Mouse (Mus musculus) embryonic fibroblast, embryonic 13.5 days (primary cell): ENCODE data around the gene Gm29609. TPM values are rescaled to one million over a fixed set of nuclear protein-coding genes. Genes with fewer than 3 reads are reported as not detected.

ENCODE experiments used
- H3K27ac ChIP-seq: 2 replicates; pipeline ENCODE4 v1.5.1; 2012; ENCODE audit warnings: low read length, control low read depth, inconsistent platforms; ENCODE audit not compliant: insufficient read depth
- H3K4me1 ChIP-seq: 2 replicates; pipeline ENCODE4 v1.6.1; 2011; ENCODE audit warnings: low read length; ENCODE audit not compliant: control insufficient read depth, insufficient read depth
- H3K4me3 ChIP-seq: 2 replicates; pipeline ENCODE4 v1.5.1; 2011; ENCODE audit warnings: mild to moderate bottlenecking, control low read depth, low read length; ENCODE audit not compliant: insufficient read depth
- CTCF ChIP-seq: IDR thresholded peaks from 2 replicates; pipeline ENCODE4 v1.5.1; 2011; ENCODE audit warnings: mild to moderate bottlenecking, control low read depth, low read length, moderate library complexity, borderline replicate concordance; ENCODE audit not compliant: insufficient read depth
- POLR2A ChIP-seq: IDR thresholded peaks from 2 replicates; pipeline ENCODE4 v1.6.1; 2011; ENCODE audit warnings: low read depth, mild to moderate bottlenecking, control low read depth, low read length, moderate library complexity
- polyA plus RNA-seq: library from polyadenylated mRNA; stranded (reverse); fragments of >200 nt; gene quantifications from 2 replicates; pipeline ENCODE4 v1.2.4, GENCODE M21; 2011; ENCODE audit warnings: low read depth; ENCODE audit not compliant: missing spikeins, insufficient read length

Gm29609 gene
- polyA plus RNA-seq, 1 experiment: 2.7 TPM

- TF ChIP-seq POLR2A (no peak), CTCF (no peak)
- Histone ChIP-seq H3K27ac (no peak overlapping the region), H3K4me3 (no peak overlapping the region), H3K4me1 (no peaks in the 10 kb centered on the region)
Measured at GRCm38 (mm10) chr5:31110781-31111180, 68.9 kb downstream of the Gm29609 start.

GRCm38 (mm10) chr5:31108000-31108490 lies 71.7 kb downstream of the Gm29609 start, which contains the start of gene Slc30a3:
Gene Slc30a3 (minus strand): TSS chr5:31108237.
- Histone ChIP-seq H3K4me1 (no peaks in the 10 kb centered on the region), H3K27ac (no peak within 1 kb of the TSS), H3K4me3 (no peak within 1 kb of the TSS)
- TF ChIP-seq CTCF (no peak), POLR2A (no peak)

- no peak for TF ChIP-seq POLR2A
- TF ChIP-seq CTCF: no peak
- H3K27ac ChIP-seq: no peak within 1 kb of the TSS
- no peak within 1 kb of the TSS for H3K4me3 ChIP-seq
- H3K4me1 ChIP-seq: no peaks in the 10 kb centered on the region
Measured at GRCm38 (mm10) chr5:31105814-31106335, 73.8 kb downstream of the Gm29609 start, which contains the start of gene Dnajc5g. Gene Dnajc5g (plus strand): TSS chr5:31106285.

GRCm38 (mm10) chr5:31095711-31096480 lies 83.8 kb downstream of the Gm29609 start:
- H3K4me1 ChIP-seq: no peaks in the 10 kb centered on the region
- TF ChIP-seq CTCF (no peak), POLR2A (no peak)
- no peak overlapping the region for H3K4me3 ChIP-seq
- no peak overlapping the region for H3K27ac ChIP-seq

- no peak overlapping the region for H3K27ac ChIP-seq
- H3K4me1 ChIP-seq: no peaks in the 10 kb centered on the region
- TF ChIP-seq CTCF (no peak), POLR2A (no peak)
- 0 out of 2 replicates have a peak overlapping the region, but pooled peaks have one; percentile 8 for H3K4me3 ChIP-seq
Measured at GRCm38 (mm10) chr5:31094799-31095691, 84.7 kb downstream of the Gm29609 start.

Other genes with a start within 250 kb of the Gm29609 start
- 14.4 and 16.9 TPM in 2 replicates for gene Cgref1, start 234.3 kb downstream of the Gm29609 start, polyA plus RNA-seq
- 91.6 and 95.3 TPM in 2 replicates for gene Preb, start 219.6 kb downstream of the Gm29609 start, polyA plus RNA-seq
- not detected in 2 replicates for gene Tcf23, start 211.2 kb downstream of the Gm29609 start, polyA plus RNA-seq
- gene Atraid, start 131.6 kb downstream of the Gm29609 start, polyA plus RNA-seq: 97.2 and 110 TPM in 2 replicates
- 3.3 and 6.2 TPM in 2 replicates for gene Slc5a6, start 131.0 kb downstream of the Gm29609 start, polyA plus RNA-seq
- 32.6 and 39.5 TPM in 2 replicates for gene Cad, start 125.1 kb downstream of the Gm29609 start, polyA plus RNA-seq
- not detected in 2 replicates for gene Dnajc5g, start 73.6 kb downstream of the Gm29609 start, polyA plus RNA-seq
- gene Slc30a3, start 71.7 kb downstream of the Gm29609 start, polyA plus RNA-seq: not detected in 2 replicates
- gene Trim54, start 63.2 kb downstream of the Gm29609 start, polyA plus RNA-seq: not detected in 2 replicates
- gene Ucn, start 41.1 kb downstream of the Gm29609 start, polyA plus RNA-seq: not detected in 2 replicates
- 54.0 and 57.7 TPM in 2 replicates for gene Mpv17, start 25.7 kb downstream of the Gm29609 start, polyA plus RNA-seq
- gene Gtf3c2, start 233 bp upstream of the Gm29609 start, polyA plus RNA-seq: 51.0 and 69.2 TPM in 2 replicates
- gene Snx17, start 13.3 kb upstream of the Gm29609 start, polyA plus RNA-seq: 91.9 and 113 TPM in 2 replicates
- 19.8 and 21.6 TPM in 2 replicates for gene Eif2b4, start 13.5 kb upstream of the Gm29609 start, polyA plus RNA-seq
- 18.6 and 20.3 TPM in 2 replicates for gene Zfp513, start 22.4 kb upstream of the Gm29609 start, polyA plus RNA-seq
- 131 and 132 TPM in 2 replicates for gene Ppm1g, start 40.8 kb upstream of the Gm29609 start, polyA plus RNA-seq
- gene Nrbp1, start 61.0 kb upstream of the Gm29609 start, polyA plus RNA-seq: 93.5 and 115 TPM in 2 replicates
- gene Gm9970, start 61.3 kb upstream of the Gm29609 start, polyA plus RNA-seq: not detected in 2 replicates
- gene Krtcap3, start 71.8 kb upstream of the Gm29609 start, polyA plus RNA-seq: 0.81 and 1.4 TPM in 2 replicates
- gene Ift172, start 111.2 kb upstream of the Gm29609 start, polyA plus RNA-seq: 37.4 and 37.6 TPM in 2 replicates
- gene Fndc4, start 116.2 kb upstream of the Gm29609 start, polyA plus RNA-seq: 25.2 and 34.0 TPM in 2 replicates
- gene Gckr, start 117.5 kb upstream of the Gm29609 start, polyA plus RNA-seq: not detected in 2 replicates